Mouse (Mus musculus) mouse trophoblast stem cell (cell line): ENCODE results near the gene She.
"Not testable (repeated sequence)": the region's sequence is repeated elsewhere in the genome, so short reads cannot be mapped to it uniquely, and the experiment has no call there.

ENCODE experiments used
- in situ Hi-C, 2 experiments: fragments of 300-500 bp; cut with MseI, MboI; formaldehyde crosslinking; loops; 2 replicates in 1 of 2; 3 replicates in 1 of 2; pipeline ENCODE4 v1.15.1; 2025

Gene She

GRCm38 (mm10) chr3:89830815-89831591 lies at the start of gene She:
Gene She, plus strand, starts transcription at chr3:89831370.
- in situ Hi-C loops: no loop called here

GRCm38 (mm10) chr3:89781640-89782039 lies 49.5 kb upstream of the She start:
- in situ Hi-C loops: no loop called here

GRCm38 (mm10) chr3:89784991-89785753 lies 46.0 kb upstream of the She start:
- in situ Hi-C loops: no loop called here

GRCm38 (mm10) chr3:89786275-89786674 lies 44.9 kb upstream of the She start:
- in situ Hi-C loops: no loop called here

GRCm38 (mm10) chr3:89788680-89789352 lies 42.4 kb upstream of the She start:
- in situ Hi-C loops: no loop called here

- in situ Hi-C loops: no loop called here
Observed at GRCm38 (mm10) chr3:89794616-89795015, 36.6 kb upstream of the She start.

- in situ Hi-C loops: no loop called here
Observed at GRCm38 (mm10) chr3:89795746-89796145, 35.4 kb upstream of the She start.

- in situ Hi-C loops: no loop called here
Observed at GRCm38 (mm10) chr3:89796358-89796757, 34.8 kb upstream of the She start.

GRCm38 (mm10) chr3:89798518-89798917 lies 32.7 kb upstream of the She start:
- in situ Hi-C loops: no loop called here

GRCm38 (mm10) chr3:89799476-89799875 lies 31.7 kb upstream of the She start:
- in situ Hi-C loops: no loop called here

GRCm38 (mm10) chr3:89800078-89800477 lies 31.1 kb upstream of the She start:
- in situ Hi-C loops: not testable (repeated sequence)

GRCm38 (mm10) chr3:89800774-89801506 lies 30.2 kb upstream of the She start:
- in situ Hi-C loops: no loop called here

- in situ Hi-C loops: no loop called here
Observed at GRCm38 (mm10) chr3:89801507-89801847, 29.7 kb upstream of the She start.

- in situ Hi-C loops: no loop called here
Observed at GRCm38 (mm10) chr3:89802876-89803275, 28.3 kb upstream of the She start.

- in situ Hi-C loops: no loop called here
Observed at GRCm38 (mm10) chr3:89805179-89805578, 26.0 kb upstream of the She start.

GRCm38 (mm10) chr3:89806751-89807150 lies 24.4 kb upstream of the She start:
- in situ Hi-C loops: no loop called here

- in situ Hi-C loops: no loop called here
Observed at GRCm38 (mm10) chr3:89807171-89807570, 24.0 kb upstream of the She start.

- in situ Hi-C loops: no loop called here
Observed at GRCm38 (mm10) chr3:89807881-89808280, 23.3 kb upstream of the She start.

- in situ Hi-C loops: no loop called here
Observed at GRCm38 (mm10) chr3:89808638-89809037, 22.5 kb upstream of the She start.

- in situ Hi-C loops: loop anchor here in 1 of 2 experiments (5.0 kb wide), 1 partner anchor 36 kb away; no protein-coding TSS in a partner anchor
Observed at GRCm38 (mm10) chr3:89810841-89811240, 20.3 kb upstream of the She start.

GRCm38 (mm10) chr3:89812166-89812565 lies 19.0 kb upstream of the She start:
- in situ Hi-C loops: loop anchor here in 1 of 2 experiments (5.0 kb wide), 1 partner anchor 35 kb away; no protein-coding TSS in a partner anchor

- in situ Hi-C loops: loop anchor here in 1 of 2 experiments (5.0 kb wide), 1 partner anchor 33 kb away; no protein-coding TSS in a partner anchor
Observed at GRCm38 (mm10) chr3:89814051-89814450, 17.1 kb upstream of the She start.
